Mouse (Mus musculus): ENCODE results near the gene Cnn3. TPM values are rescaled to one million over a fixed set of nuclear protein-coding genes. Genes with fewer than 3 reads are reported as not detected.

Gene Cnn3
- polyA plus RNA-seq, 1 experiment from 2014 or later: 488 TPM

DNA sequence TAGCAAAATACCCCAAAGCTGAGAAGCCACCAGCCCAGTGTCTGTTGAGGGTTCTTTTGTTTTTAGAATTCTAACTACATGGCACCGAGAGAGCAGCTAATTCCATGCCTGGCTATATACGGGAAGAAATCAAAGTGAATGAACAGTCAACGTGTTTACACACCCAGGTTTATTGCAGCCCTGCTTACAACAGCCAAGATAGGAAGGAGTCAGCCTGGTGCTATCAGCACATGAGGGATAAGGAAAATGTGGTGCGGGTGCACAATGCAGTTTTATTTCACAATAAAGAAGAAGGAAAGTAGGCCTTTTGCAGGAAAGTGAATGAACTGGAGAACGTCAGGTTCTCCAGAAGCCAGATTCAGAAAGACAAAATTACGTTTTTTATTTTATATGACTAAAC, 14.8 kb upstream of the Cnn3 start:
- no peak overlapping the region for H3K4me3 ChIP-seq (ENCODE audit: low read depth, low read length)
- H3K9me3 ChIP-seq (replicated peaks; ENCODE audit: control insufficient read depth, low read length): no peaks in the 10 kb centered on the region
- 50% methylated on average over 6 of the region's 6 CpGs for WGBS (ENCODE audit: insufficient replicate concordance)
- H3K9ac ChIP-seq (ENCODE audit: low read depth, low read length): no peak overlapping the region
- no peak overlapping the region for H3K27ac ChIP-seq (ENCODE audit: low read depth, low read length)
- no peak for ATAC-seq (replicated peaks; ENCODE audit: insufficient number of reproducible peaks, low FRiP score, low TSS enrichment)
- H3K36me3 ChIP-seq (ENCODE audit: control insufficient read depth, insufficient read depth, low read length): no peaks in the 10 kb centered on the region
- no peaks in the 10 kb centered on the region for H3K27me3 ChIP-seq (ENCODE audit: control insufficient read depth, insufficient read depth, low read length)
- no peak overlapping the region for H3K4me2 ChIP-seq
- H3K4me1 ChIP-seq (ENCODE audit: control insufficient read depth, insufficient read depth, low read length): no peaks in the 10 kb centered on the region

- H3K27me3 ChIP-seq (ENCODE audit: control insufficient read depth, insufficient read depth, low read length): no peaks in the 10 kb centered on the region
These were observed 9.8 kb upstream of the Cnn3 start for GRCm38 (mm10) chr3:121416171-121417154.

GRCm38 (mm10) chr3:121417379-121418250, 8.7 kb upstream of the Cnn3 start:
- Histone ChIP-seq H3K27ac (ENCODE audit: low read depth, low read length) (peak overlapping the region; percentile 12; the same call in 1 of the 2 replicates), H3K4me3 (ENCODE audit: low read depth, low read length) (no peak overlapping the region), H3K27me3 (ENCODE audit: control insufficient read depth, insufficient read depth, low read length) (no peaks in the 10 kb centered on the region), H3K9me3 (replicated peaks; ENCODE audit: control insufficient read depth, low read length) (no peaks in the 10 kb centered on the region), H3K4me1 (ENCODE audit: control insufficient read depth, insufficient read depth, low read length) (peaks cover 10% of the 10 kb centered on the region; the same call in 1 of the 2 replicates), H3K36me3 (ENCODE audit: control insufficient read depth, insufficient read depth, low read length) (no peaks in the 10 kb centered on the region), H3K9ac (ENCODE audit: low read depth, low read length) (no peak overlapping the region), H3K4me2 (no peak overlapping the region)
- no peak for ATAC-seq (replicated peaks; ENCODE audit: insufficient number of reproducible peaks, low FRiP score, low TSS enrichment)
- WGBS (ENCODE audit: insufficient replicate concordance): 57% methylated on average over 14 of the region's 14 CpGs

More at GRCm38 (mm10) chr3:121416171-121417154, 9.8 kb upstream of the Cnn3 start:
- no peak overlapping the region for H3K4me2 ChIP-seq
- 73% methylated on average over 5 of the region's 5 CpGs for WGBS (ENCODE audit: insufficient replicate concordance)
- H3K36me3 ChIP-seq (ENCODE audit: control insufficient read depth, insufficient read depth, low read length): no peaks in the 10 kb centered on the region
- no peak for ATAC-seq (replicated peaks; ENCODE audit: insufficient number of reproducible peaks, low FRiP score, low TSS enrichment)
- H3K9ac ChIP-seq (ENCODE audit: low read depth, low read length): no peak overlapping the region
- peaks cover 10% of the 10 kb centered on the region; the same call in 1 of the 2 replicates for H3K4me1 ChIP-seq (ENCODE audit: control insufficient read depth, insufficient read depth, low read length)
- H3K9me3 ChIP-seq (replicated peaks; ENCODE audit: control insufficient read depth, low read length): no peaks in the 10 kb centered on the region
- no peak overlapping the region for H3K27ac ChIP-seq (ENCODE audit: low read depth, low read length)
- no peak overlapping the region for H3K4me3 ChIP-seq (ENCODE audit: low read depth, low read length)

- Histone ChIP-seq H3K4me1 (ENCODE audit: control insufficient read depth, insufficient read depth, low read length) (peaks cover 10% of the 10 kb centered on the region; the same call in 1 of the 2 replicates), H3K9me3 (replicated peaks; ENCODE audit: control insufficient read depth, low read length) (no peaks in the 10 kb centered on the region), H3K27me3 (ENCODE audit: control insufficient read depth, insufficient read depth, low read length) (no peaks in the 10 kb centered on the region), H3K36me3 (ENCODE audit: control insufficient read depth, insufficient read depth, low read length) (no peaks in the 10 kb centered on the region), H3K4me3 (ENCODE audit: low read depth, low read length) (no peak overlapping the region), H3K4me2 (no peak overlapping the region), H3K9ac (ENCODE audit: low read depth, low read length) (no peak overlapping the region), H3K27ac (ENCODE audit: low read depth, low read length) (peak overlapping the region; percentile 12; the same call in 1 of the 2 replicates)
- WGBS (ENCODE audit: insufficient replicate concordance): 41% methylated on average over 6 of the region's 6 CpGs
- ATAC-seq (replicated peaks; ENCODE audit: insufficient number of reproducible peaks, low FRiP score, low TSS enrichment): no peak
These were observed 8.1 kb upstream of the Cnn3 start for GRCm38 (mm10) chr3:121418251-121418601.

- Histone ChIP-seq H3K4me1 (ENCODE audit: control insufficient read depth, insufficient read depth, low read length) (peaks cover 10% of the 10 kb centered on the region; the same call in 1 of the 2 replicates), H3K27ac (ENCODE audit: low read depth, low read length) (peak overlapping the region; percentile 35; the same call in 1 of the 2 replicates), H3K27me3 (ENCODE audit: control insufficient read depth, insufficient read depth, low read length) (no peaks in the 10 kb centered on the region), H3K36me3 (ENCODE audit: control insufficient read depth, insufficient read depth, low read length) (no peaks in the 10 kb centered on the region), H3K9me3 (replicated peaks; ENCODE audit: control insufficient read depth, low read length) (no peaks in the 10 kb centered on the region), H3K9ac (ENCODE audit: low read depth, low read length) (no peak overlapping the region), H3K4me2 (no peak overlapping the region), H3K4me3 (ENCODE audit: low read depth, low read length) (no peak overlapping the region)
- no peak for ATAC-seq (replicated peaks; ENCODE audit: insufficient number of reproducible peaks, low FRiP score, low TSS enrichment)
- 74% methylated on average over 9 of the region's 9 CpGs for WGBS (ENCODE audit: insufficient replicate concordance)
These were observed 7.4 kb upstream of the Cnn3 start for GRCm38 (mm10) chr3:121418850-121419435.

GRCm38 (mm10) chr3:121422405-121422804, 3.9 kb upstream of the Cnn3 start:
- H3K9me3 ChIP-seq (replicated peaks; ENCODE audit: control insufficient read depth, low read length): no peaks in the 10 kb centered on the region
- WGBS (ENCODE audit: insufficient replicate concordance): 79% methylated on average over 8 of the region's 8 CpGs
- no peak overlapping the region for H3K9ac ChIP-seq (ENCODE audit: low read depth, low read length)
- no peak overlapping the region for H3K27ac ChIP-seq (ENCODE audit: low read depth, low read length)
- H3K4me3 ChIP-seq (ENCODE audit: low read depth, low read length): no peak overlapping the region
- H3K4me2 ChIP-seq: no peak overlapping the region
- H3K36me3 ChIP-seq (ENCODE audit: control insufficient read depth, insufficient read depth, low read length): no peaks in the 10 kb centered on the region
- no peak for ATAC-seq (replicated peaks; ENCODE audit: insufficient number of reproducible peaks, low FRiP score, low TSS enrichment)
- no peaks in the 10 kb centered on the region for H3K27me3 ChIP-seq (ENCODE audit: control insufficient read depth, insufficient read depth, low read length)
- H3K4me1 ChIP-seq (ENCODE audit: control insufficient read depth, insufficient read depth, low read length): peaks cover 16% of the 10 kb centered on the region; the same call in 1 of the 2 replicates

GRCm38 (mm10) chr3:121426621-121427519, 573 bp downstream of the Cnn3 start:
- Histone ChIP-seq H3K4me1 (ENCODE audit: control insufficient read depth, insufficient read depth, low read length) (peaks cover 32% of the 10 kb centered on the region), H3K27me3 (ENCODE audit: control insufficient read depth, insufficient read depth, low read length) (no peaks in the 10 kb centered on the region), H3K9ac (ENCODE audit: low read depth, low read length) (peak overlapping the region; percentile 97), H3K36me3 (ENCODE audit: control insufficient read depth, insufficient read depth, low read length) (no peaks in the 10 kb centered on the region), H3K9me3 (replicated peaks; ENCODE audit: control insufficient read depth, low read length) (no peaks in the 10 kb centered on the region), H3K27ac (ENCODE audit: low read depth, low read length) (peak overlapping the region; percentile 98), H3K4me3 (ENCODE audit: low read depth, low read length) (peak overlapping the region; percentile 88), H3K4me2 (peak overlapping the region; percentile 92)
- WGBS (ENCODE audit: insufficient replicate concordance): under 1% methylated on average over 89 of the region's 93 CpGs
- ATAC-seq (replicated peaks; ENCODE audit: insufficient number of reproducible peaks, low FRiP score, low TSS enrichment): peak; percentile 77

Data from heart, embryonic 11.5 days (tissue).